Mouse (Mus musculus) intestine, embryonic 15.5 days (tissue): ENCODE measurements at regions not wholly inside any gene's neighbourhood (a gene's known extent, or its start where the extent isn't known, plus 50 kb on each side); places are given as distances from the start of the nearest gene placed in this dataset.

Source experiments
- ATAC-seq: fragments of 200-750 bp; cut with Nextera tagmentation; 2 replicates; pipeline ENCODE4 v1.8.0; 2017; ENCODE audit warnings: moderate TSS enrichment, moderate library complexity
- H3K27ac ChIP-seq: fragments of 300-500 bp; sonication (generic); 2 replicates; pipeline ENCODE4 v1.5.1; 2015; ENCODE audit warnings: mild to moderate bottlenecking, inconsistent platforms
- H3K27me3 ChIP-seq: fragments of 300-500 bp; sonication (generic); replicated peaks from 2 replicates; pipeline ENCODE4 v1.6.1; 2015; ENCODE audit warnings: inconsistent platforms
- H3K36me3 ChIP-seq: fragments of 300-500 bp; sonication (generic); 2 replicates; pipeline ENCODE4 v1.6.1; 2015; ENCODE audit warnings: inconsistent platforms
- H3K4me1 ChIP-seq: fragments of 300-500 bp; sonication (generic); replicated peaks from 2 replicates; pipeline ENCODE4 v1.6.1; 2015; ENCODE audit warnings: inconsistent platforms
- H3K4me2 ChIP-seq: fragments of 300-500 bp; sonication (generic); replicated peaks from 2 replicates; pipeline ENCODE4 v1.6.1; 2015; ENCODE audit warnings: mild to moderate bottlenecking, inconsistent platforms
- H3K4me3 ChIP-seq: fragments of 300-500 bp; sonication (generic); replicated peaks from 2 replicates; pipeline ENCODE4 v1.5.1; 2015; ENCODE audit warnings: inconsistent platforms
- H3K9ac ChIP-seq: fragments of 300-500 bp; sonication (generic); 2 replicates; pipeline ENCODE4 v1.6.1; 2015; ENCODE audit warnings: inconsistent platforms
- H3K9me3 ChIP-seq: fragments of 300-500 bp; sonication (generic); 2 replicates; pipeline ENCODE4 v1.6.1; 2016; ENCODE audit warnings: inconsistent platforms
- WGBS: fragments of 180-500 bp; shearing (Covaris S2); methylation state at CpG from one replicate; pipeline ENCODE4 v1.1.7; 2015; 5-methylcytosine and 5-hydroxymethylcytosine counted together

GRCm38 (mm10) chr8:36338628-36339027 is 573.0 kb downstream of the Gm19410 start:
- Histone ChIP-seq H3K27me3 (no peaks in the 10 kb centered on the region), H3K27ac (no peak overlapping the region), H3K9ac (no peak overlapping the region), H3K4me3 (no peak overlapping the region), H3K4me2 (no peak overlapping the region), H3K4me1 (no peaks in the 10 kb centered on the region), H3K36me3 (no peaks in the 10 kb centered on the region), H3K9me3 (no peaks in the 10 kb centered on the region)
- ATAC-seq: no peak
- 96% methylated on average over 5 of the region's 5 CpGs for WGBS

GRCm38 (mm10) chr8:36339449-36339848 is 573.9 kb downstream of the Gm19410 start:
- no peaks in the 10 kb centered on the region for H3K9me3 ChIP-seq
- WGBS: 92% methylated on average over 6 of the region's 6 CpGs
- ATAC-seq: no peak
- no peak overlapping the region for H3K9ac ChIP-seq
- no peaks in the 10 kb centered on the region for H3K27me3 ChIP-seq
- H3K4me3 ChIP-seq: no peak overlapping the region
- H3K27ac ChIP-seq: no peak overlapping the region
- no peaks in the 10 kb centered on the region for H3K4me1 ChIP-seq
- no peaks in the 10 kb centered on the region for H3K36me3 ChIP-seq
- no peak overlapping the region for H3K4me2 ChIP-seq

GRCm38 (mm10) chr8:36340454-36340853 is 574.9 kb downstream of the Gm19410 start:
- H3K27me3 ChIP-seq: no peaks in the 10 kb centered on the region
- H3K9me3 ChIP-seq: no peaks in the 10 kb centered on the region
- no peak overlapping the region for H3K9ac ChIP-seq
- H3K4me2 ChIP-seq: no peak overlapping the region
- no peak overlapping the region for H3K27ac ChIP-seq
- no peaks in the 10 kb centered on the region for H3K4me1 ChIP-seq
- 79% methylated on average over 3 of the region's 3 CpGs for WGBS
- no peak overlapping the region for H3K4me3 ChIP-seq
- ATAC-seq: no peak
- no peaks in the 10 kb centered on the region for H3K36me3 ChIP-seq

GRCm38 (mm10) chr8:36341965-36342364 is 576.4 kb downstream of the Gm19410 start:
- Histone ChIP-seq H3K27ac (no peak overlapping the region), H3K36me3 (no peaks in the 10 kb centered on the region), H3K4me1 (no peaks in the 10 kb centered on the region), H3K9me3 (no peaks in the 10 kb centered on the region), H3K4me3 (no peak overlapping the region), H3K4me2 (no peak overlapping the region), H3K9ac (no peak overlapping the region), H3K27me3 (no peaks in the 10 kb centered on the region)
- WGBS: 75% methylated on average over 4 of the region's 4 CpGs
- no peak for ATAC-seq

- Histone ChIP-seq H3K27me3 (no peaks in the 10 kb centered on the region), H3K36me3 (no peaks in the 10 kb centered on the region), H3K4me2 (no peak overlapping the region), H3K9ac (no peak overlapping the region), H3K9me3 (no peaks in the 10 kb centered on the region), H3K27ac (no peak overlapping the region), H3K4me3 (no peak overlapping the region), H3K4me1 (no peaks in the 10 kb centered on the region)
- 85% methylated on average over 5 of the region's 5 CpGs for WGBS
- ATAC-seq: no peak
Observed at GRCm38 (mm10) chr8:36342650-36343049, 577.1 kb downstream of the Gm19410 start.

- Histone ChIP-seq H3K27ac (no peak overlapping the region), H3K9me3 (no peaks in the 10 kb centered on the region), H3K27me3 (no peaks in the 10 kb centered on the region), H3K4me1 (no peaks in the 10 kb centered on the region), H3K36me3 (no peaks in the 10 kb centered on the region), H3K9ac (no peak overlapping the region), H3K4me3 (no peak overlapping the region), H3K4me2 (no peak overlapping the region)
- 50% methylated on average over 7 of the region's 7 CpGs for WGBS
- ATAC-seq: peak; percentile 79
Observed at GRCm38 (mm10) chr8:36346682-36347324, 581.2 kb downstream of the Gm19410 start.

GRCm38 (mm10) chr8:36348067-36348466 is 582.5 kb downstream of the Gm19410 start:
- no peaks in the 10 kb centered on the region for H3K4me1 ChIP-seq
- WGBS: 94% methylated on average over 1 of the region's 1 CpGs
- no peak overlapping the region for H3K4me3 ChIP-seq

GRCm38 (mm10) chr8:36354926-36355325 is 589.3 kb downstream of the Gm19410 start:
- H3K27ac ChIP-seq: 0 out of 2 replicates have a peak overlapping the region, but pooled peaks have one; percentile 32
- no peaks in the 10 kb centered on the region for H3K27me3 ChIP-seq
- no peaks in the 10 kb centered on the region for H3K4me1 ChIP-seq
- ATAC-seq: no peak
- 28% methylated on average over 3 of the region's 3 CpGs for WGBS
- H3K4me3 ChIP-seq: no peak overlapping the region
- H3K36me3 ChIP-seq: no peaks in the 10 kb centered on the region
- H3K4me2 ChIP-seq: no peak overlapping the region
- H3K9me3 ChIP-seq: no peaks in the 10 kb centered on the region
- no peak overlapping the region for H3K9ac ChIP-seq

More at GRCm38 (mm10) chr8:36348067-36348466, 582.5 kb downstream of the Gm19410 start:
- H3K4me2 ChIP-seq: no peak overlapping the region
- H3K9ac ChIP-seq: no peak overlapping the region
- H3K27ac ChIP-seq: no peak overlapping the region
- H3K9me3 ChIP-seq: no peaks in the 10 kb centered on the region
- ATAC-seq: no peak
- H3K36me3 ChIP-seq: no peaks in the 10 kb centered on the region
- no peaks in the 10 kb centered on the region for H3K27me3 ChIP-seq

- Histone ChIP-seq H3K4me3 (no peak overlapping the region), H3K9ac (no peak overlapping the region), H3K27me3 (no peaks in the 10 kb centered on the region), H3K9me3 (no peaks in the 10 kb centered on the region), H3K4me1 (no peaks in the 10 kb centered on the region), H3K27ac (no peak overlapping the region), H3K36me3 (no peaks in the 10 kb centered on the region), H3K4me2 (no peak overlapping the region)
- WGBS: 82% methylated on average over 2 of the region's 2 CpGs
- no peak for ATAC-seq
Observed at GRCm38 (mm10) chr8:36358998-36359397, 593.4 kb downstream of the Gm19410 start.

GRCm38 (mm10) chr8:36361255-36361654 is 595.7 kb downstream of the Gm19410 start:
- H3K27ac ChIP-seq: no peak overlapping the region
- no peak overlapping the region for H3K4me2 ChIP-seq
- no peaks in the 10 kb centered on the region for H3K27me3 ChIP-seq
- WGBS: 14% methylated on average over 2 of the region's 2 CpGs
- H3K9me3 ChIP-seq: no peaks in the 10 kb centered on the region
- H3K4me3 ChIP-seq: no peak overlapping the region
- 0 out of 2 replicates have a peak, but pooled peaks have one; percentile 67 for ATAC-seq
- H3K9ac ChIP-seq: no peak overlapping the region
- no peaks in the 10 kb centered on the region for H3K36me3 ChIP-seq
- no peaks in the 10 kb centered on the region for H3K4me1 ChIP-seq

GRCm38 (mm10) chr8:36361818-36362217 is 596.2 kb downstream of the Gm19410 start:
- no peaks in the 10 kb centered on the region for H3K36me3 ChIP-seq
- ATAC-seq: no peak
- 43% methylated on average over 8 of the region's 8 CpGs for WGBS
- H3K9me3 ChIP-seq: no peaks in the 10 kb centered on the region
- no peak overlapping the region for H3K9ac ChIP-seq
- H3K27me3 ChIP-seq: no peaks in the 10 kb centered on the region
- H3K27ac ChIP-seq: no peak overlapping the region
- H3K4me3 ChIP-seq: no peak overlapping the region
- H3K4me1 ChIP-seq: no peaks in the 10 kb centered on the region
- no peak overlapping the region for H3K4me2 ChIP-seq

- no peaks in the 10 kb centered on the region for H3K9me3 ChIP-seq
- no peak overlapping the region for H3K9ac ChIP-seq
- no peaks in the 10 kb centered on the region for H3K27me3 ChIP-seq
- ATAC-seq: no peak
- H3K4me3 ChIP-seq: no peak overlapping the region
- no peak overlapping the region for H3K4me2 ChIP-seq
- H3K36me3 ChIP-seq: no peaks in the 10 kb centered on the region
- no peak overlapping the region for H3K27ac ChIP-seq
- no peaks in the 10 kb centered on the region for H3K4me1 ChIP-seq
- WGBS: 68% methylated on average over 9 of the region's 9 CpGs
Observed at GRCm38 (mm10) chr8:36363291-36363690, 597.7 kb downstream of the Gm19410 start.

GRCm38 (mm10) chr8:36364567-36365231 is 599.1 kb downstream of the Gm19410 start:
- Histone ChIP-seq H3K27me3 (no peaks in the 10 kb centered on the region), H3K4me1 (no peaks in the 10 kb centered on the region), H3K36me3 (no peaks in the 10 kb centered on the region), H3K9ac (no peak overlapping the region), H3K4me3 (no peak overlapping the region), H3K9me3 (no peaks in the 10 kb centered on the region), H3K27ac (no peak overlapping the region), H3K4me2 (no peak overlapping the region)
- ATAC-seq: no peak
- WGBS: 63% methylated on average over 6 of the region's 6 CpGs
